Mouse (Mus musculus) regulatory T cell (primary cell): ENCODE measurements around the gene Entr1.

ENCODE experiments used
- in situ Hi-C: fragments of 300-600 bp; cut with MboI, MseI; formaldehyde crosslinking; loops from one replicate; pipeline ENCODE4 v1.15.1; 2025; ENCODE audit warnings: high pct_unique_total_duplicates

The Entr1 gene

DNA sequence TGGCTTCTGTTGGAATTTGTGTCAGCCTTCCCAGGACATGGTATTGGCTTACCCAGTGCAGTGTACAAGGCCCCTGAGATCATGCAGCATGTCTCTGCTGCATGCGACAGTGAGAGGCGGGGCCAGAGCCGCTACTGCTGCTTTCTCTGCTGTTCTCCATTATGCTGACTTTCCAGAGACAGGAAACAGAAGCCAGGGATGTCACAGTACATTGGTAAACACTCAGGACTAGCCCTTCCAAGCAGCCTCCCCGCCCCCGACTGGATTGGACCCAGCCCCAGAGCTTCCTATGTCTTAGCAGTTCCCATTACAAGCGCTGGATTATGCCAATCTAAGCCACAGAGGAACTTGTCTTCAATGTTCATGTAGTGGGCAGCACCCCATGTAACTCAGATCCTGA, 40.9 kb downstream of the Entr1 start:
- in situ Hi-C loops = no loop called here

DNA sequence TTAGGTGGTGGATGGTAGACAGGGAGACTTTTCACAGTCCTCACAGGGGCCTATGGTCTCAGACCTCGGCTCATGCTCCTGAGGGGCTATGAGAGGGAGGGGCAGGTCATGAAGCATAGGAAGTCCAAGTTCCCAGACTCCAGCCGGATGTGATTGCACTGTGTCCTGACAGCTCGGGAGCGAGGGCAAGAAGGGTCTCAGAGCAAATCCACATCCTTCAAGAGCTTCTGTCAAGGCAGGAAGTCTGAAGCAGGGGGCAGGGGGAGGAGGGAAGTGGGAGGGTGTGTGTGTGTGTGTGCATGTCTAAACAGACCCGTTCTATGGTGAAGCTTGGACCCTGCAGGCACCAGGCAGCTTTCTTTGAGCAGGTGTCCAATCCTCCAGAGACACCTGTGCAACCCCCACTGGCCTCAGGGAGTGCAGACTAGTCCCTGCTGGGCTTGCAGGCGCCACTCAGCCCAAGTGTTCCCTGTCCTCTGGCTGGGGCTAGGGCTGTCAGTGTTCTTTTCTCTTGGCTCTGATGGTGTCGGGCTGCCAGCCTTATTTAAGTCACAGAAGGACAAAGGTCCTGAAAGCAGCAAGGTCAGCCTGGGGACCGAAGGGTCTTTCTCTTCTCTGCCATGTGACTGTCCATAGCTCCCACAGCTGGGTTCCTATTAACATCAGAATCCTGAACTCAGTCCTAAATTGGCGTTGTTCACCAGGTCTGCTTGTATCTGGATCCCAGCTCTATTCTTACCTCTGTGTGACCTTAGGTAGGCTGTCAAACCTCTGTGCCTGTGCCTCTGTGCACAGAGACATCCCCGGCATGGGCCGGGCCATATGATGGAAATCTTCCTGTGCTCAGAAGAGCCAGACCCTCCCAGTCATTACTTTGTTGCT, 46.3 kb downstream of the Entr1 start:
- in situ Hi-C loops = no loop called here

DNA sequence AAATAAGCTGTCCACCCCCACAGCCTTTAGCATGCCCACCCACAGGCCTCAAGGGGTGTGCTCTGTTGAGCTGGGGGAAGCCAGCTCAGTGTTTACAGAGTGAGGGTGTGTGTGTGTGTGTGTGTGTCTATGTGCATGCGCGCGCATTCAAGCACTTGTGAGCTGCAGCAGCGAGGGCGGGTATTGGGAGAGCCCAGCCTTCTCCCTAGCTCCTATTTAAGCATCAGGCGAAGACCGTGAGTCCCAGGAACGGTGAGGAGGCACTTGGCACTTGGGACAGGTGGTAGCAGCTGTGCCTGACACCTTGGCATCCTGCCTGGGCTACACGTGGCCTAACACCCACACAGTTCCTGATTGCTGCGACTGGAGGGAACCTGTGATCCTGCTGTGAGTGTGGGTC, 47.1 kb downstream of the Entr1 start:
- in situ Hi-C loops = no loop called here

DNA sequence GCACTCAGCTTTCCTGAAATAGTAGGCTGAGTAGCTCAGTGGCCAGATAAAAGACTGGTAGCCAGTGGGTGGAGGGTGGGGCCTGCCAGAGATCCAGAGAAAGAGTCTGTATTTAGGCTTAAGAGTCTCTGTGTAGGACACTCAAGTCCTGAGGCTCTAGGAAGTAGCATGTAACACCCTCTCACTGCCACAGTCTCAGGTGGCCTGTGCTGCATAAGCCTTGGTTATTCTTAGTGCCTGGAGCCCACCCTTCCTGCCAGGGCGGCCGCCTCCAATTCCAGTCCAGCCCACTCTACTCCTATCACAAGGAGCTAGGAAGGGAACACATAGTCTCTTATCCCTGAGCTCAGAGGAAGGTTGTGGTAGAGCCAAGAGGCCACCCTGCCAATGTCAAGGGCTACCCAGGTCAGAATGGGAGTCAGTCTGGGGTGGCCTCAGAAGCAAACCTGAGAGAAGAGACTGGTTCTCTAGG, 47.6 kb downstream of the Entr1 start:
- in situ Hi-C loops = no loop called here

DNA sequence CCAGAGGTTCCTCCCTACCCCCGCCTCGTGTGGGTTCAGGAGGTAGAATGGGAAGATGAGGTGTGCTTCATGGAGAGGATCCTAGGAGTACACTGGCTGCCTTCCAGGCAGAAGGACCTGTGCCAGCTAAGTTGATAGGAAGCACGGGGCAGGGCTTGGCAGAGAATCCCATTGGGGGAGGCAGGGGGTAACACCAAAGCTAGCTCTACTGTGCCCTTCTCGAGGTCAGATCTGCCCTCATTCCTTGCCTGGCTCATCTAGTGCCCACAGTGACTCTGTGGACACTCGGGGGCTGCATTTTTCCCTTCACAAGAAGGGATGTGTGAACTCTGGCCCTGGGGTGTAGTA, 49.9 kb downstream of the Entr1 start:
- in situ Hi-C loops = no loop called here

DNA sequence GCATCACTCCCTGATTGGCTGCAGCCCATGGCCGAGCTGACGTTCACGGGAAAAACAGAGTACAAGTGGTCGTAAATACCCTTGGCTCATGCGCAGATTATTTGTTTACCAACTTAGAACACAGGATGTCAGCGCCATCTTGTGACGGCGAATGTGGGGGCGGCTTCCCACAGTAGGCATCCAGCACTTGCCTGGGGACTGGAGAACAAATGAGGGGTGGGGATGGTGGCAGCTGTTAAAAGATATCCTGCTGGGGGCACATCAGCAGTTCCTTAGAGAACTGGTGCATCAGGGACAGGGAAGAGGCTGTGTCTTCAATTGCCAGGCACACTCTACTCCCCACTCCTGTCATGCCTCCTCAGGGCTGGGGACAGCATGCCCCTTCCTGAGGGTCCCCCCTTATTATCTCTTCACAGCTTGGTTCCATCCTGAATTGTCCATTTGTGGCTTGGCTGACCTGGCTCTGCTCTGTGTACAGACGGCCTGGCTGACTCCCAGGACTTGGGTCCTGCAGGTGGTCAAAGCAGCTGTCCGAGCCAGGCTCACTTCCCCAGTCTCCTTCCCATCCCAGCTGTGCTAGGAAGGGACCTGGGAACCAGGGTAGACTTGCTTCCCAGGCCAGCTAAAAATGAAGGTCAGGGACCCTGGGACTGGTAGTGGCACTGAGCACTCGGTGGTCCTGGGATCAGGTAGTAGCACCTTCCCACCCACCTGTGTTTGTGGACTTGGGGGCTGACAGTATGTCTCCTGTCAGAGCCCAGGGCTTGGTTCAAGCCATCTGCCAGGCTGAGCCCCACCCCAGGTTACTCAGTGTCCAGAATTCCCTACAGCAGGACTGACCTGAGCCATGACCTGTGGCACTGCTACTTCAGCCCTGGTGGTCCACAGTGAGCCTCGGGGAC, 50.6 kb downstream of the Entr1 start:
- in situ Hi-C loops = no loop called here
